Mouse (Mus musculus) left cerebral cortex, postnatal 14 days (tissue): Measurements from ENCODE around the gene Chrng. TPM values are rescaled to one million over a fixed set of nuclear protein-coding genes. Genes with fewer than 3 reads are reported as not detected.

Experiments used
- DNase-seq, 2 experiments: peaks; one replicate each; pipeline ENCODE4 v3.0.0; 2021 to 2022; ENCODE audit warnings: low spot score in 2 of 2, mixed read lengths in 1 of 2
- intact Hi-C: fragments of 180-260 bp; cut with DNase I; formaldehyde crosslinking; loops from one replicate; pipeline ENCODE4 v1.15.1; 2025
- long read RNA-seq, 2 experiments: library from polyadenylated mRNA; stranded (forward); transcript quantifications; one replicate each; pipeline ENCODE4 v2.0.0; 2021
- total RNA-seq, 2 experiments: library from RNA; stranded (reverse); gene quantifications; 2 replicates each; pipeline ENCODE4 v1.2.3; 2021

Gene Chrng
- not detected for total RNA-seq
- long read RNA-seq, experiment 1: 0 reads
- long read RNA-seq, experiment 2: 0 reads

DNA sequence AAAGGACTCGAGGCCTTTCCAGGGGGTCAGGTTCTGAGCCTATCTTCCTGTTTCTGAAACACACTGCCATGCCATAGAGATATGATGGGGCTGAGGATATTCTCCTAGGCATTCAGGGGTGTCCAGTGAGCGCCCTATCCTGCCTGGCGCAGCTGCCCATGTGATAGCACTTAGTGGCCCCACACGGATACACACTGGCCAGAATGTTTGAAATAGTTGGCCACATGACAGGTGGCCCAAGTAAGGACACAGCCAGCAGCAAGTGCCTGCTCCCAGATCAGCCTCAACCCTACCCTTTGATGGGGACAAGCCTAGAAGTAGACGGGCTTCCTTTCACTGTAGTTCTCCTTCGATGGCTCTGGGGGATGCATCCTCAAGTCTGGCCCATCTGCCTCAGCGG, at the start of gene Chrng:
Gene Chrng (plus strand): TSS at position 193 of the 400 bp plus-strand sequence.
- intact Hi-C loops: no loop called here
- no peak for DNase-seq

DNA sequence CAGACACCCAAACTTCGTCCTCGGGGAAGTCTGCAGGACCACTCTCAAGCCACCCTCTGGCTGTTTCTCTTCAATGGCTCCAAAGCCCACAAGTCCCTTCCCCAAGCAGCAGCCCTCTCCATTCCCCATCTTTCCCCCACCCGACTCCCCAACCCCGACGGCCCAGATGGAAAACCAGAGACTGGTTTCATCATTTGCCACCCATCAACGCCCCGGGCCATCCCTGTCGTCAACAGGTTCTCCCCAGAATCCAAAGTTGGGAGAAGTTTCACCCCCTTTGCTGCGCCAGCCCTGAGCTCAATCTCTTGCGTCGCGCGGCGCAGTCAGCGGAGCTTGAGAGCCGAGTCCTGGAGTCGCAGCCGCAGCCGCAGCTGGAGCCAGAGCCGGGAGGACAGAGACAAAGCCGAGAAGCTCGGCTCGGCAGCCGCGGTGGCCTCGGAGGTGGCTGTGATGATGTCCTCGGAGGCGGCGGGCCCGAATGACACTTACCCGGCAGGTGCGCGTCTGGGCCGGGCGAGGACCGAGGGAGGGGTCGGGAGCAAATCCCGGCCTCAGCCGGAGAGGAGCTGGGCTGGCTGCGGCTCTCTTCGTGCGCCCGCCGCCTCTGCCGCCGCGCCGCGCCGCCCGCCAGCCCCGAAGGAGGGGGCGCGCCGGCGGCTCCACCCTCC, 48.8 kb upstream of the Chrng start:
- intact Hi-C loops: no loop called here
- DNase-seq: no peak

DNA sequence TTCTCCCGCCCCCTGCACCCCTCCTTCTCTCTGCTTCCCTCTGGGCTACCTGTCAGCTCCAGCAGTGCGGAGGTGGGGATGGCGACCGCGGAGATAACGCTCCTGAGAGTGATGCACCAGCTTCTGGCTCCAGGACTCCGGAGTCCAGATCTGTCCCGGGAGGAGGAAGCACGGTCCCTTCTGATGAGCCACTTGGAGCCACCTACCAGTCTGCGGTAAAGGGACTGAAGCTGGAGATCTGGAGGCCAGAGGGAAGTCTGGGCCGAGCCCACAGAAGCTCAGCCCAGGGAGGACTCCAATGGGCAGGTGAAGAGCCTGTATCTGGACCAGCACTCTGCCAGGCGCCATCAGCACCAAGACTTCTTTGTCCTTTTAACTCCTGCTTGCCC, 48.3 kb upstream of the Chrng start, which contains the start of gene Ecel1:
Gene Ecel1 (minus strand): TSS at position 323 of the 389 bp plus-strand sequence.
- DNase-seq: no peak
- intact Hi-C loops: no loop called here

DNA sequence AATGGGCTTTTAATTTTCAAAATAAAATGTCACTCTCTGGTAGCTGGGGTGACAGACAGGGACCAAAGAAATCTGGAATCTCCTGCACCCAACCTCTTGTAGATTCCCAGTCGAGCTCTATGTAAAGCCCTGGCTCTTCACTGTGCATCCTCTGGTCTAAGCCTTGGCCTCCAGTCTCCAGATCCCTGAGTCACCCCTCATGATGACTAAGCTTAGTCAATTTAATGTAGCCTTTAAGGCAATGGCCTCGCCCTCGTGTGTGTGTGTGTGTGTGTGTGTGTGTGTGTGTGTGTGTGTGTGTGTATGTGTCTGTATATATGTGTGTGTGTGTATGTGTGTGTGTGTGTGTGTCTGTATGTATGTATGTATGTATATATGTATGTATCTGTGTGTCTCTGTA, 45.1 kb upstream of the Chrng start:
- intact Hi-C loops: no loop called here
- no peak for DNase-seq

DNA sequence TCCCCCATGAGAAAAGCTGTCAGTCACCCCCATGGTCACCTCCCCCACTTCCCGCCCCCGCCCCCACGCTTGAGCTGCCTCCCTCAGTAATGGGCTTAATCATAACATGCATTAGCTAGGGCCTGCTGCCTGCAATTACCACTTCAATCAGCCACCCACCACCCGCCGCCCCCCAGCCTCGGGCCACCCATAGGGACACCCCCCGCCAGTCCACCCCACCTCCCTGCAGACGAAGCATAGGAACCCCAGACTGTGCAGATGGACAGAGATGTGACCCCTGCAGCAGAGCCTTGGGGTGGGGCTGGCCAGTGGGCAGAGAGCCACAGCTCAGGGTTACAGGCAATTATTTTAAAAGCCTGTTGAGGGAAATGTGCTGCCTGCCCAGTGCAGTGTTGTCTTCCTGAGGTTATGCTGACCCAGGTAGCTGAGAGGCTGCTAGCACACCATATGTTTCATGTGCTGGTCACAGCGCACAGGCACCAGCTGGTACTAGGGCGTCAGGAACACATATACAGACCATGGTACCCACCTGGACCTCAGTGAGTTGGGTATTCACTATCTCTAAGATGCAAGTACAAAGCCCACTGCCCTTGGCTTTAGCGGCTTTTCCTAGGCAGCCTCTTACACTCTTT, 40.2 kb upstream of the Chrng start:
- DNase-seq: no peak
- intact Hi-C loops: no loop called here

DNA sequence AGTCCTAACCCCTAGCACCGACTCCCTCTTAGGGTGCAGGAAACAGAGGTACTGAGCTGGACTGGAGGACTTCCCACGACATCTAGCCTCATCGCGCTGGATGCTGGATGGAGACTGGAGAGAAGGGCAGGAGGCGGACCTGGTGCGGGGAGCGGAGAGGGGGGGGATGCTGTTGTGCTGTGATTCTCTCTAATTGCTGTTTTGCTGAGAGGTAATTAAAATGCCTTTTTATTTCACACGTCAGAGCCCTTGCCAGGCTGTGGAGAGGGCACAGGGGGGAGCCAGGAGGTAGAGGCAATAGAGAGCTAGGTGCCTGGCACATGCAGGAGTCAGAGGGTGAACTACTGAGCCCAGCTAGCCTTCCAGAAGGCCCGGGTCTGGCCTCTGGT, 39.7 kb upstream of the Chrng start:
- no peak for DNase-seq
- intact Hi-C loops: no loop called here

DNA sequence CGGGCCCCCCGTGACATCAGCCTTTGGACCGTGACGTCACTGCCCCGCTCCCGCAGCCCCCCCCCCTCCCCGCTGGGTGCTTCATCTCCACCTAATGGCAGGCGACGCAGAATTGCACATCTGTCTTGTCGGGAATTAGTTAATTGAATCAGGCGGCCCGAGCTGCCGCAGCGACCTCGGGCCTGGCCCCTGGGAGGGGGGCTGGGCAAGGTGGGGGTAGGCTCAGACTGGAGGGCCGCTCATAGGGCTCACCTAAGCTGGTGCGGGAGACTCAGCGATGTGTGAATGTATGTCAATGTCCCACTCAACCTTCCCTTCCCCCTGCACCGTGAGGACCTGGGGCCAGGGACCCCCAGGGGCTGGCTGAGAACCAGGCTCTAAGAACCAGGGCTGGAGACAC, 34.0 kb upstream of the Chrng start:
- no peak for DNase-seq
- intact Hi-C loops: no loop called here

DNA sequence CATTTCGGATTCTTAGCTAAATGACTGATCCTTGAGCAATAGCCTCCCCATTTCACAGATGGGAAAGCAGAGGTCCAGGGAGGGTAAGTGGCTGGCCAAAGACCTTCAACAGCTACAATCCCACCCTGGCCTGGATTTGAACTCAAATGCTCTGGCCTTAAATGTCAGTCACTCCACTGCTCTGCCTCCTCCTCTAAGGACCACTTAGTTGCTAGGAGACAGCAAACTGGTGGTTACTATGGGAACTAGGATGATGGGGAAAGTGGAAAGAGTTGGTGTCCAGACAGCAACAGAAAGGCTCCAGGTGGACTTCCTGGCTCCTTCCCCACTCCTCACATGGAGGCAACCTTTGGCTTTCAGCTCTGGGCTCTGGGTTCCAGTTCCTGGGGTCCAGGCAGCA, 33.1 kb upstream of the Chrng start:
- no peak for DNase-seq
- intact Hi-C loops: no loop called here

DNA sequence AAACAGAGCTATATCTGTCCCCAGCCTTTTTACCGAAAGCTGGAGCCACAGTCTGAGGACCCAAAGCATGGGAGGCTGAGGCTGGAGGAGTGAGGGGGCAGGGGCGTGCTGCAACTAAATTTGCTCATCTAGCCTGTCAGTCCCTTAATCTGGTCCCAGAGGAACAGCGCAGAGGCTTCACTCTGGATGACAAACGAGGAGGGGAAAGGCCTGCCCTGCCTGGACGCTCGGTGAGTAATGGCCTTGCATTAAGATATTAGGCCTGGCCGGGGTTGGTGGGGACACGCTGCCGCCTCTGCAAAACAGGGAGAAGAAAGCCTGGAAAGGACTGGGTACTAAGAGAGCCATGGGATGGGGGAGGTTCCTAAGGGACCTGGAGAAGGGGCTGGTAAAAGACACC, 32.1 kb upstream of the Chrng start:
- DNase-seq: no peak
- intact Hi-C loops: no loop called here

DNA sequence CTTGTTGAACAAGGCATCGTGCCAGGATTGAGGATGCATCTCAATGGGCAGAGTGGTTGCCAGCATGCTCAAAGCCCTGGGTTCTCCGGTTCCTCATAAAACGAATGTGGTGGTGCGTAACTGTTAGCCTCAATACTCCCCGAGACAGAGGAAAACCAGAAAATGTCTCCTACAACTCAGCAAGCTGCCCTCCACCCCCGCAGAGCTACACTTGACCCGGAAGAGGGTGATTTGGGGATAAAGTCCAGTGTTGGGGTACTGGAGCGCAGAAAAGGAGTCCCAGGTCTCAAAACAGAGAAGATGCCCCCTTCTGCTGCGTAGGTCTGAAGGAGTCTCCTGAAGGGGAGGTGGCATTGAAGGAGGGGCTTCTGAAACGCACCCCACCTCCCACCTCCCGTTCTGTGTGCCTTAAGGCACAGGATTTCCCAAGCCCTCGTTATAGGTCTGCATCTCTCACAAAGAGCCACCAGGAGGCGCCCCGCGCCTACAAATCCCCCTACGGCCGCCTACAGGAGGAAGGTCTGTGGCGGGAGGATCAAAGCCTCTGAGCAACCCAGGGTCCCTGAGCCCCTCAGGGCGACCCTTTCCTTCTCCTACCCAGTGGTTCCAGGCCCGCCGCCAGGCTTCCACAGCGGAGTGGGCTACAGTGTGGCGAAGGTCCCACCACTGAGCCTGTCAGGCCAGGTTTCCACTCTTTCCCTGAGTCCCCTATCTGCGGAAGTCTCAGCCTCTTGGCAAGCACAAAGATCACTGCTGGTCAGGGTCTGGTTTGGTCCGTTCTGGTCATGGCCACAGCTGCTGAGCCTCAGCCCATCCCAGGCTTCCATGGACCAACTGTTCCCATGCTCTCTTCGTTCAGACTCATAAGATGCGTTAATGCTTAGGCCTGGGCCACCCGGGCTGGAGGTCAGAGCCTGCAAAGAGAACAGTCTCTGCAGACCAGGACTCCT, 30.2 kb upstream of the Chrng start:
- intact Hi-C loops: no loop called here

DNA sequence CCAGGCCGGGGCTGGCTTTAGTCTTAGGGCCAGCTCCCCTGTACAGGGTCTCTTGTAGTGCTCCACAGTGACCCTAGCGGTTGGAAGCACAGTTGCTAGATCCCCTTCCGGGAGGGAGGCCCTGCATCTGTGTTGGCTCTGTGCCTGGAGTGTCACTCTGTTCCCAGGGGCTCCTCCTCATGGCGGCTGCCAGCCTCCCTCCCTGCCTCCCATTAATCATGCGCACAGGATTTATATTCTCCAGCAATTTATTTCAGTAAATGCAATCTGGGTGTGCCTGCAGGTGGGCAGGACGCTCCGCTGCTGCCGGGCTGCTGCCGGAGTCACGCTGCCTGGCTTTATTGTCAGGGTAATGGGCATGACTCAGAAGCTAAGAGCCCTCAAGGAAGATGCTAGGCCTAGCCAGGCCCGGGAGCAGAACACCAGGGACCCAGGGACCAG, 28.6 kb upstream of the Chrng start:
- intact Hi-C loops: no loop called here
- peak; percentile 67 to 71 for DNase-seq

More for the DNA sequence above, 30.2 kb upstream of the Chrng start:
- DNase-seq: peak; percentile 66 to 68

DNA sequence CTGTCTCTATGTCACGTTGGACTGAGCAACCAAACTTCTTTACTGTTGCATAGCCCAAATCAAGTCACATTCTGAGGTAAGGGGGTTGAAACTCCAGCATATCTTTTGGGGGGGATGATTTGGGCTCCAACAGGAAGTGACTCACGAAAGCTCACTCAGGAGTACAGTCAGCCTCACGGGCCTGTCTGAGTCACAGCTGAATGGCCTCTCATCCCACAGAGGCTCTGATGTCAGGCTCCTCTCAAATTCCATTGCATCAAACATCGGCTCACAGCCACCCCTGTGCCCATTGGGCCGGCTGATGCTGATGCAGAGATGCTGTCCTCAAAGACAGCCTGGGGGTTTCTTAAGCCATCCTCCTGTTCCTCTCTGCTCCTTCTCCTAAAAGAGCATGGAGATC, 23.6 kb upstream of the Chrng start:
- DNase-seq: no peak
- intact Hi-C loops: no loop called here

DNA sequence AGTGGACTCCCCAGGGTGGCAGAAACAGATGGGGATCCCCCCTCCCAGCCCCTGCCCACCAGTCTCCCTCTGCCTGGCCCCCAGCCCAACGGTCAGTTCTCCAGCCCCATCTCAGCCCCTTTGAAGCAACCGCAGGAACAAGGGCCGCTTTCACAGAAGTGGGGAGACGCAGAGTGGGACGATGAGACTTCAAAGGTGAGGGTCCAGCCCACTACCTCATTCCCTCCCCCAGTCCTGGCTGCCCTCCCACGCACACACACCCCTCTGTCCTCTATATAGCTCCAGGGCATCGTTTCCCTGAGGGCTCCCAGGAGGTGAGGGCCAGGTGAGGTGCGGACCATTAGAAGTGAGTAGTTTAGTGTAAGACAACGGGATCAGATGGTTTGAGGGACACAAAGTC, 21.4 kb upstream of the Chrng start, which contains the start of gene Prss56:
Gene Prss56 (plus strand): TSS at position 301 of the 400 bp plus-strand sequence.
- intact Hi-C loops: no loop called here

DNA sequence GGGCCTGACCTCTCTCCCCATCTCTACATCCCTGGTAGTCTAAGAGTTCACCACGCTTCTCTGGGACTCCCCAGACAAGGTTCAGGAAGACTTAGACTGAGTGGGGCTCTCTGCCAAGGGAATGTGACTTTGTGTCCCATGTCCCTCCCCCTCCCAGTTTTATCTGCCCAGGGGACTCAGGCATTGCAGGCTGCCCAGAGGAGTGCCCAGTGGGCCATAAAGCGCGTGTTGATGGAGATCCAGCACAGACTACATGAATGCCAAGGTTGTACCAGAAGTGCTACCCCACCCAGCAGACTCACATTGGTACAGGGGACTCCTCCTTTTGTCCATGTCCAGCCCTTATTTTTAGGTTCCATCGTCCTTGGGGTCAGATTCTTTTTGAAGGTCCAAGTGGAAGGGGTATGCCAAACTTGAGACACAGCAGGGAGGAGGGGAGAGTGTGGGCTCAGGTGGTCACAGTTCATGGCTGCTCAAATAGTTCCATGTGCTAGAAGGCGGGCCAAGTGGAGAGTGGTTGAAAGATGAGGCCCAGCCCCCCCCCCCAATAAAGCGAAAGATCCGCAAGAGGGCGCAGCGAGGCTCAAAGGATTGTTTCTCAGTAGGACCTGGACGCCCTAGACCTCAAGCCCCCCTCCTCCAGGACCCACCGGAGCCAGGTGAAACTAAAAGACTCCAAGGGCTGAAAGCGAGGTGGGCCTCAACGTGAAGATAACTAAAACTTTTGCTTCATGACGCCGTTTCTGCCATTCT, 20.3 kb upstream of the Chrng start:
- intact Hi-C loops: no loop called here
- no peak for DNase-seq

More for the DNA sequence above, 21.4 kb upstream of the Chrng start, which contains the start of gene Prss56:
- DNase-seq: no peak

DNA sequence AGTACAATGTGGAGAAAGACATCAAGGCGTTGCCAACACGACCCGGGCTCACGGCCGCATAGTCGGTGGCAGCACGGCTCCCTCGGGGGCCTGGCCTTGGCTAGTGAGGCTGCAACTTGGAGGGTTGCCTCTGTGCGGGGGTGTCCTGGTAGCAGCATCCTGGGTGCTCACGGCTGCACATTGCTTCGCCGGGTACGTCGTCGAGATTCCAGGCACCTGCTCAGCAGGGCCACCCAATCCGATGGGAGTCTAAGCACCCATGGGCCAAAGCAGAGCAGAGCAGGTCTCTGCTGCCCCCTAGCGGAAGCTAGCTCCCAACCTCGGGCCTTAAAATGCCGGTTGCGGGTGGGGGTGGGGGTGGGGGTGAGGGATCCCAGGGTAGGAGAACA, 19.7 kb upstream of the Chrng start:
- intact Hi-C loops: loop anchor here (5.0 kb wide), 3 partner anchors 142 to 572 kb away; no protein-coding TSS in a partner anchor

DNA sequence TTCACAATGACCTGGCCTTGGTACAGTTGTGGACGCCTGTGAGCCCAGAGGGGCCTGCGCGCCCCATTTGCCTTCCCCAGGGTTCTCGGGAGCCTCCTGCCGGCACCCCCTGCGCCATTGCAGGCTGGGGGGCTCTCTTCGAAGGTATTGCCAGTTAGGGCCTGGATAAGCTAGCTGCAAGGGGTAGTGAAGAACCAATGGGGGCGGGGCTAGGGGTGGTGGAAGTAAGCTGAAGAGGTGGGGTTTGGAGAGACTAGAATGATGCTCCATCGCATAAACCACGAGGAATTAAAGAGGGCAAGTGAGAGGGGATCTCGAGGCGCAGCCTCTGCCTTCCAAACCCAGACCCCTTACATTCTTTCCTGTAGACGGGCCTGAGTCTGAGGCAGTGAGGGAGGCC, 18.9 kb upstream of the Chrng start:
- no peak for DNase-seq
- intact Hi-C loops: loop anchor here (5.0 kb wide), 3 partner anchors 143 to 573 kb away; no protein-coding TSS in a partner anchor

More for the DNA sequence above, 19.7 kb upstream of the Chrng start:
- DNase-seq: peak; percentile 84 to 85

DNA sequence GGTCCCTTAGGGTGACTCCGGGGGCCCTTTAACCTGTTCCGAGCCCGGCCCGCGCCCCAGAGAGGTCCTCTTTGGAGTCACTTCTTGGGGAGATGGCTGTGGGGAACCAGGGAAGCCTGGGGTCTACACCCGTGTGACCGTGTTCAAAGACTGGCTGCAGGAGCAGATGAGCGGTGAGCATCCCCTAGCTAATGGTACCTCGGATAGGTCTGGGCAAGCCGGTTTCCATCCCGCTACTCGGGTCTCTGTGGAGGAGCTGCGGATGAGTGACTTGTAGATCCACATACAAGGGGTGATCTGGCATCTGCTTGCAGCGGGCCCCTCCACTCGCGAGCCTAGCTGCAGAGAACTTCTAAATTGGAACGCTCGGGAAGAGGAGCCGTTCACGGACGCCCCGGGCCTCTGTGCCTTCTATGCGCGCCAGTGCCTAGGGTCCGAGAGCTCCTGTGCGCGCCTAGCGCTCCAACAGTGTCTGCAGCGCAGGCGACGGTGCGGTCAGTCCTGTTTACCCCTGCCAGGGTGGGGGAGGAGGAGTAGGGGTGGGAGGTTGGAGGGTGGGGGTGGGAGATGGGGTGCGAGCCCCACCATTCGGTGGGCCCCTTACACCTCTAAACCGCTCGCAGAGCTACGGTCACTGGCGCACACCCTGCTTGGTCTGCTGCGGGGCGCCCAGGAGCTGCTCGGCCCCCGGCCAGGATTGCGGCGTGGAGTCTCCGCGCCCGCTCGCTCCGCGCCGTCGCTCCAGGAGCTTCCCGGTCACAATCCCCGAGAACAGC, 18.0 kb upstream of the Chrng start:
- intact Hi-C loops: loop anchor here (5.0 kb wide), 3 partner anchors 144 to 574 kb away; no protein-coding TSS in a partner anchor
- DNase-seq: no peak

DNA sequence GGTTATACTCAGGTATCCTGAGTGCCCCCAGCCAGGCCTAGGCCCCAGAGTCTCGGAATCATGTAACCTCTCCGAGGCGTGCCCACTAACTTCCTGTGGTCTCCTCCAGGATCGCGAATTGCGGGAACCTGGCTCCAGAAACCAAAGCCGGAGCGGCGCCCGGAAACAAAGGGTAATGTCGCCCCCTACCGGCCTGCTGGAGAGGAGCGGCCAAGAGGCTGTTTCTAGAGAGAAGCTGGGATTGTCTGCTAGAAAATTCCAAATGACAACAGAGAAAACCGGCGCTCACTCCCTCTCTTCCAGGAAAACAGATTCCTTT, 17.5 kb upstream of the Chrng start:
- intact Hi-C loops: loop anchor here (5.0 kb wide), 3 partner anchors 145 to 575 kb away; no protein-coding TSS in a partner anchor
- peak; percentile 64 to 80 for DNase-seq
